Mouse (Mus musculus) stomach, embryonic 15.5 days (tissue): ENCODE results near the gene Sept9. TPM values are rescaled to one million over a fixed set of nuclear protein-coding genes. Genes with fewer than 3 reads are reported as not detected.
A peak's percentile ranks its signal among the peaks of the same experiment; 100 is the strongest.
"Not testable (repeated sequence)": the region's sequence is repeated elsewhere in the genome, so short reads cannot be mapped to it uniquely, and the experiment has no call there.

Source experiments
- ATAC-seq: fragments of 200-750 bp; cut with Nextera tagmentation; 2 replicates; pipeline ENCODE4 v1.8.0; 2017; ENCODE audit warnings: low read depth, moderate number of reproducible peaks, moderate TSS enrichment; ENCODE audit not compliant: insufficient read depth, low FRiP score
- H3K27ac ChIP-seq: fragments of 300-500 bp; sonication (generic); 2 replicates; pipeline ENCODE4 v1.5.1; 2015; ENCODE audit warnings: mild to moderate bottlenecking, inconsistent platforms
- H3K27me3 ChIP-seq: fragments of 300-500 bp; sonication (generic); replicated peaks from 2 replicates; pipeline ENCODE4 v1.6.1; 2015; ENCODE audit warnings: inconsistent platforms
- H3K36me3 ChIP-seq: fragments of 300-500 bp; sonication (generic); 2 replicates; pipeline ENCODE4 v1.6.1; 2015; ENCODE audit warnings: inconsistent platforms
- H3K4me1 ChIP-seq: fragments of 300-500 bp; sonication (generic); 2 replicates; pipeline ENCODE4 v1.6.1; 2015; ENCODE audit warnings: inconsistent platforms
- H3K4me2 ChIP-seq: fragments of 300-500 bp; sonication (generic); 2 replicates; pipeline ENCODE4 v1.6.1; 2015; ENCODE audit warnings: mild to moderate bottlenecking, inconsistent platforms
- H3K4me3 ChIP-seq: fragments of 300-500 bp; sonication (generic); replicated peaks from 2 replicates; pipeline ENCODE4 v1.5.1; 2015; ENCODE audit warnings: inconsistent platforms
- H3K9ac ChIP-seq: fragments of 300-500 bp; sonication (generic); 2 replicates; pipeline ENCODE4 v1.6.1; 2015; ENCODE audit warnings: inconsistent platforms
- H3K9me3 ChIP-seq: fragments of 300-500 bp; sonication (generic); 2 replicates; pipeline ENCODE4 v1.6.1; 2016; ENCODE audit warnings: inconsistent platforms
- WGBS: fragments of 180-500 bp; shearing (Covaris S2); methylation state at CpG from one replicate; pipeline ENCODE4 v1.1.7; 2015; 5-methylcytosine and 5-hydroxymethylcytosine counted together
- polyA plus RNA-seq: library from polyadenylated mRNA; unstranded; fragments of >200 nt; fragmentation: Nextera tagmentation; extraction: Ambion mirVana; gene quantifications from 2 replicates; pipeline ENCODE4 v1.2.1, GENCODE M21; 2015

Sept9 gene
- polyA plus RNA-seq, 1 experiment from 2014 or later, result 107 TPM

- H3K9ac ChIP-seq, H3K27ac ChIP-seq, H3K4me3 ChIP-seq, H3K27me3 ChIP-seq, H3K36me3 ChIP-seq, H3K9me3 ChIP-seq, H3K4me2 ChIP-seq, ATAC-seq: not testable (repeated sequence)
- H3K4me1 ChIP-seq, result peaks cover 74% of the 10 kb centered on the region
- WGBS, result 93% methylated on average over 6 of the region's 6 CpGs
Observed at GRCm38 (mm10) chr11:117342490-117342889, 143.0 kb downstream of the Sept9 start.

GRCm38 (mm10) chr11:117343800-117344199 is 144.3 kb downstream of the Sept9 start:
- H3K4me1 ChIP-seq, result peaks cover 74% of the 10 kb centered on the region

GRCm38 (mm10) chr11:117344339-117345021 is 145.0 kb downstream of the Sept9 start:
- H3K9me3 ChIP-seq, result no peaks in the 10 kb centered on the region
- H3K27me3 ChIP-seq, result no peaks in the 10 kb centered on the region
- H3K27ac ChIP-seq, result peak overlapping the region; percentile 84
- no peak overlapping the region for H3K9ac ChIP-seq
- H3K36me3 ChIP-seq, result no peaks in the 10 kb centered on the region
- ATAC-seq, result no peak
- peak overlapping the region; percentile 38 for H3K4me2 ChIP-seq
- 33% methylated on average over 11 of the region's 11 CpGs for WGBS
- H3K4me1 ChIP-seq, result peaks cover 74% of the 10 kb centered on the region
- H3K4me3 ChIP-seq, result no peak overlapping the region

More at GRCm38 (mm10) chr11:117343800-117344199, 144.3 kb downstream of the Sept9 start:
- Histone ChIP-seq H3K9me3 (no peaks in the 10 kb centered on the region), H3K27me3 (no peaks in the 10 kb centered on the region), H3K4me2 (no peak overlapping the region), H3K4me3 (no peak overlapping the region), H3K27ac (peak overlapping the region; percentile 84), H3K9ac (no peak overlapping the region), H3K36me3 (no peaks in the 10 kb centered on the region)
- ATAC-seq, result no peak
- WGBS, result 81% methylated on average over 5 of the region's 5 CpGs

- H3K27ac ChIP-seq, result peak overlapping the region; percentile 84
- H3K36me3 ChIP-seq, result no peaks in the 10 kb centered on the region
- peak overlapping the region; percentile 38 for H3K4me2 ChIP-seq
- H3K9ac ChIP-seq, result no peak overlapping the region
- ATAC-seq, result peak; percentile 68
- no peaks in the 10 kb centered on the region for H3K9me3 ChIP-seq
- no peaks in the 10 kb centered on the region for H3K27me3 ChIP-seq
- 19% methylated on average over 12 of the region's 12 CpGs for WGBS
- no peak overlapping the region for H3K4me3 ChIP-seq
- peaks cover 81% of the 10 kb centered on the region for H3K4me1 ChIP-seq
Observed at GRCm38 (mm10) chr11:117345022-117345765, 145.7 kb downstream of the Sept9 start.

- H3K36me3 ChIP-seq, result peaks cover 12% of the 10 kb centered on the region
- H3K4me3 ChIP-seq, result no peak overlapping the region
- peaks cover 76% of the 10 kb centered on the region for H3K4me1 ChIP-seq
- no peaks in the 10 kb centered on the region for H3K9me3 ChIP-seq
- no peak for ATAC-seq
- 0 out of 2 replicates have a peak overlapping the region, but pooled peaks have one; percentile 1 for H3K9ac ChIP-seq
- WGBS, result 74% methylated on average over 4 of the region's 4 CpGs
- H3K4me2 ChIP-seq, result no peak overlapping the region
- H3K27ac ChIP-seq, result 0 out of 2 replicates have a peak overlapping the region, but pooled peaks have one; percentile 4
- H3K27me3 ChIP-seq, result no peaks in the 10 kb centered on the region
Observed at GRCm38 (mm10) chr11:117347256-117347655, 147.8 kb downstream of the Sept9 start.

- peaks cover 72% of the 10 kb centered on the region for H3K4me1 ChIP-seq
- no peak overlapping the region for H3K4me2 ChIP-seq
- no peak overlapping the region for H3K9ac ChIP-seq
- H3K4me3 ChIP-seq, result no peak overlapping the region
- peaks cover 22% of the 10 kb centered on the region for H3K36me3 ChIP-seq
- peak overlapping the region; percentile 36; the same call in 1 of the 2 replicates for H3K27ac ChIP-seq
- H3K27me3 ChIP-seq, result no peaks in the 10 kb centered on the region
- 50% methylated on average over 10 of the region's 10 CpGs for WGBS
- no peak for ATAC-seq
- H3K9me3 ChIP-seq, result no peaks in the 10 kb centered on the region
Observed at GRCm38 (mm10) chr11:117348429-117349103, 149.1 kb downstream of the Sept9 start.

- ATAC-seq, result no peak
- Histone ChIP-seq H3K4me1 (peaks cover 60% of the 10 kb centered on the region), H3K4me3 (no peak overlapping the region), H3K9me3 (no peaks in the 10 kb centered on the region), H3K27ac (peak overlapping the region; percentile 36; the same call in 1 of the 2 replicates), H3K9ac (no peak overlapping the region), H3K4me2 (0 out of 2 replicates have a peak overlapping the region, but pooled peaks have one; percentile 13), H3K27me3 (no peaks in the 10 kb centered on the region), H3K36me3 (peaks cover 33% of the 10 kb centered on the region)
- WGBS, result 37% methylated on average over 20 of the region's 20 CpGs
Observed at GRCm38 (mm10) chr11:117349429-117350363, 150.2 kb downstream of the Sept9 start.

GRCm38 (mm10) chr11:117350462-117351222 is 151.2 kb downstream of the Sept9 start:
- no peak for ATAC-seq
- H3K4me1 ChIP-seq, result peaks cover 52% of the 10 kb centered on the region
- no peak overlapping the region for H3K9ac ChIP-seq
- H3K27me3 ChIP-seq, result no peaks in the 10 kb centered on the region
- 0 out of 2 replicates have a peak overlapping the region, but pooled peaks have one; percentile 36 for H3K27ac ChIP-seq
- H3K9me3 ChIP-seq, result no peaks in the 10 kb centered on the region
- H3K4me3 ChIP-seq, result no peak overlapping the region
- no peak overlapping the region for H3K4me2 ChIP-seq
- 72% methylated on average over 11 of the region's 11 CpGs for WGBS
- peaks cover 42% of the 10 kb centered on the region for H3K36me3 ChIP-seq

- ATAC-seq, result no peak
- Histone ChIP-seq H3K9me3 (no peaks in the 10 kb centered on the region), H3K9ac (no peak overlapping the region), H3K4me2 (no peak overlapping the region), H3K4me3 (no peak overlapping the region), H3K27me3 (no peaks in the 10 kb centered on the region), H3K36me3 (peaks cover 61% of the 10 kb centered on the region), H3K4me1 (peaks cover 28% of the 10 kb centered on the region), H3K27ac (no peak overlapping the region)
- WGBS, result 87% methylated on average over 11 of the region's 11 CpGs
Observed at GRCm38 (mm10) chr11:117353126-117353525, 153.7 kb downstream of the Sept9 start.

- H3K9me3 ChIP-seq, result no peaks in the 10 kb centered on the region
- no peak overlapping the region for H3K4me3 ChIP-seq
- H3K9ac ChIP-seq, result no peak overlapping the region
- H3K27me3 ChIP-seq, result no peaks in the 10 kb centered on the region
- H3K4me2 ChIP-seq, result no peak overlapping the region
- WGBS, result 87% methylated on average over 4 of the region's 4 CpGs
- ATAC-seq, result no peak
- H3K4me1 ChIP-seq, result peaks cover 21% of the 10 kb centered on the region
- no peak overlapping the region for H3K27ac ChIP-seq
- peaks cover 64% of the 10 kb centered on the region for H3K36me3 ChIP-seq
Observed at GRCm38 (mm10) chr11:117354107-117354506, 154.6 kb downstream of the Sept9 start.
